Mouse (Mus musculus): ENCODE results near the gene Col11a2.

- no peak for TF ChIP-seq POLR2A (IDR thresholded peaks at IDR 0.05; ENCODE audit: low read depth, low read length)
- TF ChIP-seq POLR2AphosphoS2 (IDR thresholded peaks at IDR 0.05; ENCODE audit: low read depth, low read length): no peak; the same call in 1 of the 2 replicates
- no peak for TF ChIP-seq RCOR1 (conservative IDR thresholded peaks at IDR 0.05; ENCODE audit: low read depth, low read length)
- no peak for TF ChIP-seq CTCF (conservative IDR thresholded peaks at IDR 0.05 in 1 of 2, IDR thresholded peaks at IDR 0.05 in 1 of 2; ENCODE audit: low read depth in 2 of 2, low read length in 2 of 2)
- no peak for TF ChIP-seq KAT2A (IDR thresholded peaks at IDR 0.05; ENCODE audit: insufficient replicate concordance, low read length)
- TF ChIP-seq ZKSCAN1 (IDR thresholded peaks at IDR 0.05; ENCODE audit: borderline replicate concordance, low read depth, low read length): no peak
- no peak for TF ChIP-seq TCF12 (IDR thresholded peaks at IDR 0.05; ENCODE audit: low read depth, low read length)
- TF ChIP-seq MAX (IDR thresholded peaks at IDR 0.05; ENCODE audit: low read length): no peak
- no peak for TF ChIP-seq USF1 (IDR thresholded peaks at IDR 0.05; ENCODE audit: low read depth, low read length)
- TF ChIP-seq SMC3 (IDR thresholded peaks at IDR 0.05; ENCODE audit: low read depth, low read length): no peak
- TF ChIP-seq NRF1 (IDR thresholded peaks at IDR 0.05; ENCODE audit: low read depth, low read length): no peak
- TF ChIP-seq RAD21 (IDR thresholded peaks at IDR 0.05; ENCODE audit: low read depth, low read length): no peak
- TF ChIP-seq HCFC1 (IDR thresholded peaks at IDR 0.05; ENCODE audit: low read depth, low read length): no peak
Measured at GRCm38 (mm10) chr17:34038878-34039561, at the start of gene Col11a2.
